Mouse (Mus musculus): Measurements from ENCODE around the gene Ccdc158.

The Ccdc158 gene

GRCm38 (mm10) chr5:92674859-92675573, at the start of gene Ccdc158:
Gene Ccdc158, minus strand, starts transcription at chr5:92675271.
- DNase-seq (ENCODE audit: low spot score in 2 of 2), result peak; percentile 72 to 84

DNA sequence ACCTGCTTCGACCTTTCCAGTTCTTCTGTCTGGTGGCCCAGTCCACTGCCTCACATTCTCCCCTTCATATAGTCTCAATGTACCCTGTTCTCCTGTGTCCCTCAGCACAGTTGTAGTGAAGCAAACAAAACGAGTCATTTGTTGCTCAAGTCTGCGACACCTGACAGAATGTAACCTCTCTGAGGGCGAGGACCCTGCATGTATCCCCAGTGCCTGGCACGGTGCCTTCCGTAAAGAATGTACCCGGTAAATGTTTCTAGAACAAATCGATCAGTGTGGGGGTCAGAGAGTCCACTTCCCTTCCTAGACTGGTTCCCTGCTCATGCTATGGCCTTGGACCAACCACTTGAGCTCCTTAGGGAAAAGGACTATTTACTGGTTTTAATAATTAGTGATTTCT, 46.5 kb upstream of the Ccdc158 start:
- no peak for DNase-seq (ENCODE audit: low spot score in 2 of 2)

- no peak for DNase-seq (ENCODE audit: low spot score in 2 of 2)
Measured at GRCm38 (mm10) chr5:92718856-92719255, 43.8 kb upstream of the Ccdc158 start.

DNA sequence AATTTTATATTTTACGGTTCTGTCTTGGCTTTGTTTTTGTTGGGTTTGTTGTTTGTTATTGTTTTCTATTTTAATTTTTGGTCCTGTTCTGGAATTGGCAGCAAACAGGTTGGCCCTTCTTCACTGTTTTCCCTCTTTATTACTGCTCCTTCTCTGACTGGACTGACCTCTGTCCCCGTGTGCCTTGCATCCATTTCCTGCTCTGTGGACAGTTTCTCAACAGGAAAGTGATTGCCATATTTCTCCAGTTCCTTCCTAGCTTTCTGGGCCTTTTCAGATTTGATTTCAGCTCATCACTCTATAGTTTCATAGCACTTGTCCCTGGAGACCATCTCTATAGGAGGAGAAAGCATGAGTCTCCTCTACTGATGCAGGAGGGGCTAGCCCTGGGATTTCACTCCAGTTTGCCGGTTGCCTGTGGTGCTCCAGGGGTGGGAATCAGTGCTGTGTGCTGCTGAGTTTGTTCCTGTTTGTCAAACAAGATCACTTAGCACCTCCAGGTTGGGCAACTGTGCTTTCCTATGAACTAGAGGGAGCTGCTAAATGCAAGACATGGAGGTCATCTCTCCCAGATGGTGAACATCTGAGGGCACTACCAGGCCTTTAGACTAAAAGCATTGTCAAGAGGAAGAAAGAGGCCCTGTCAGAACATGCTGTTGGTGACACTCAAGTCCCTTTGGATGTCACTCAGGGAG, 42.7 kb upstream of the Ccdc158 start:
- DNase-seq (ENCODE audit: low spot score in 2 of 2), result no peak

- no peak for DNase-seq (ENCODE audit: low spot score in 2 of 2)
Measured at GRCm38 (mm10) chr5:92715890-92716289, 40.8 kb upstream of the Ccdc158 start.

DNA sequence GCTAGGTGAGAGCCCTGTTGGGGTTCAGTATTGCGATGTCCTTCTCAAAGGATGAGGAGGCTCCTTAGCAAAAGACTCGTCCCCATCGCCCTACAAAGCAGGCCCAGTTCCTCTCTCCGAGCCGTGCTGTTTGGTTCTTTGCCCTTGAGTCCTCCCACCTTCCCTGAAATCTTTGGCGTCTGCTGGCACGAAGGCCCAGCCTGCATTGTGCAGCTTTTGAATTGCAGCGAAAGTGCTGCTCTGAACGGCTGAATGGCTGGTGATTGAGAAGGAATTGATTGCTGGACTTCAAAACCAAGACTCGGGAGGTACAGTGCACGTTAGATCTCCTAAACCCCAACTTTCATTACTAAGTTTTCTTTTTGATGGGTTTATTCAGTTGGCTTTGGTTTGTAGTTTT, 40.2 kb upstream of the Ccdc158 start:
- no peak for DNase-seq (ENCODE audit: low spot score in 2 of 2)

DNA sequence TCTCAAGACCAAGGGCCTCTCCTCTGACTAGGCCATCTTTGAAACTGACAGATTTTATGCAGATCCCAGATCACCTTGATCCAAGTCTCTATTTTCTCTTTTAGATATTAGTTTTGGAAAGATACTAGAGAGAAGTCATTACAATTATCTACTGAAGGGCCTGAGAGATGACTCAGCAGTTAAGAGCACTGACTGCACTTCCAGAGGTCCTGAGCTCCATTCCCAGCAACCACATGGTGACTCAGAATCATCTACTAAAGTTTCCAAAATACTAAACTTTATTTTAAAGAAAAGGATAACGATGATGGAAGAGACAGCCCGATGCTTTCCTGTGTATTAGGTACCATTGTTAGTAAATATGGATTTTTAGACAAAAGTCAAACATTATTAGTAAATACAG, 39.8 kb upstream of the Ccdc158 start:
- DNase-seq (ENCODE audit: low spot score in 2 of 2), result no peak

- DNase-seq (ENCODE audit: low spot score in 2 of 2), result no peak
Measured at GRCm38 (mm10) chr5:92712621-92713395, 37.7 kb upstream of the Ccdc158 start.

- no peak for DNase-seq (ENCODE audit: low spot score in 2 of 2)
Measured at GRCm38 (mm10) chr5:92711666-92712290, 36.7 kb upstream of the Ccdc158 start.

GRCm38 (mm10) chr5:92710779-92711178, 35.7 kb upstream of the Ccdc158 start:
- no peak for DNase-seq (ENCODE audit: low spot score in 2 of 2)

- no peak for DNase-seq (ENCODE audit: low spot score in 2 of 2)
Measured at GRCm38 (mm10) chr5:92707921-92708491, 32.9 kb upstream of the Ccdc158 start.

DNA sequence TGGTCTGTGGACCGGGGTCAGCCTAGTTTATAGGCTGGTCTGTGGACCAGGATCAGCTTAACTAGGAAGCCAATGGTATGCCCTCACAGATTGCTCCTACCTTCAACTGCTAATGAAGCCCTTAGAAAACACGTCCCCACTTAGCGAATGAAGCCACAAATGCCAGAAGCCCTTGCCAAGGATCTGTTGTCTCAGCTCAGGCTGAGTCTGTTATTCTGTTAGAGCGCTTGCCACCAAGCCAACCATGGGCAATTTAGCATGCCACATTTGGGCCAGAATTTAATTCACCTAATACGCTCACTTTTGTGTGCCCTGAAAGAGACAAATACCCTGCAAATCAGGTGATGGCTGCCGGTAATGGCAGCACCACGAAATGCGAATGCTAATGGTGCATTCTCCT, 28.6 kb upstream of the Ccdc158 start:
- DNase-seq (ENCODE audit: low spot score in 2 of 2), result no peak

DNA sequence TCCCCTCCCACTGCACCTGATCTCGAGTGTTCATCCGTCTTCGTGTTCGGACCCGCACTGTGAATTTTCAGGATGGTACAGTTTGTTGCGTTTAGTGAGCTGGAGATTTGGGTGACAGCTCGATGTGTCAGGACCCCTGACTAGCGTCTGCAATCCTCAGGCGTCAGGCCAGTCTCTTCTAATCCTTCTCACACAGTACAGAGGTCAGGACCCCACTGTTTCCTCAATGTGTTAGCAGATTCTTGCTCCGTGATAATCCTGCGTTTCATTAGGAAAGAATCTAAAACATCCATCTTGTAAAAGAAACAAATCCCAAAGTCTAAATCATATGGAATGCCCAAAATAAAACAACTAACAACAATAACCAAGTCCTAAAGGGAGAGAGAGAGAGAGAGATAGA, 26.7 kb upstream of the Ccdc158 start:
- no peak for DNase-seq (ENCODE audit: low spot score in 2 of 2)

GRCm38 (mm10) chr5:92698837-92699529, 23.9 kb upstream of the Ccdc158 start:
- no peak for DNase-seq (ENCODE audit: low spot score in 2 of 2)

- DNase-seq (ENCODE audit: low spot score in 2 of 2), result no peak
Measured at GRCm38 (mm10) chr5:92698131-92698836, 23.2 kb upstream of the Ccdc158 start.

DNA sequence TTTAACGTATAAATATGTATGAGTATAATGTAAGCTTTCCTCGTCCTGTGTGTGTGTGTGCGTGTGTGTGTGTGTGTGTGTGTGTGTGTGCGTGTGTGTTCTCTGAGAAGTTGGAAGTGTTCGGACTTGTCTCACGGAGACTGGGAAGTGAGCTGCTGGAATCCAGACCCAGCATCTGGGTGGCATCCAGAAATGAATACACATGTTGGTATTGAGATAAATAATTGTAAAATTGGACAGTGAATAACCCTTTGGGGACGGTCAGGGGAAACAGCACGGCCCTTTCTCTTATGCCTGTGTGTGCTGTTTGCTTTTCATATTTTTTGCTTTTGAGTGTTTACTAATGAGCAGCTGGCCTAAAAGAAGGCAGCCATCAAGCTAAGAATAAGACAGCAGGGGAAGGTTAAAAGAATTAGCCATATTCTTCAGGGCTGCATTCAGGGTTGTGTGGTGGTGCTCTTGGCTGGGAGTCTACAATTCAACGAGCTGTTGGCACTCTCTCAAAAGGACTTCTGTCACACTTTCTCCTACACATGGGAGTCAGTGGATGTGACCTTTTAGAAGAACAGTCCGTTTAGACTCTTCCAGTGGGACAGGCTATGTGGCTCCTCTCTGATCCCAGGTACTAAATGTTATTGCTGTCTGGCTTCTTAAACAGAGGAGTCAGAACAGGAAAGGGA, 19.4 kb upstream of the Ccdc158 start:
- no peak for DNase-seq (ENCODE audit: low spot score in 2 of 2)

GRCm38 (mm10) chr5:92693744-92694143, 18.7 kb upstream of the Ccdc158 start:
- no peak for DNase-seq (ENCODE audit: low spot score in 2 of 2)

GRCm38 (mm10) chr5:92692206-92693007, 17.3 kb upstream of the Ccdc158 start:
- no peak for DNase-seq (ENCODE audit: low spot score in 2 of 2)

GRCm38 (mm10) chr5:92688569-92688968, 13.5 kb upstream of the Ccdc158 start:
- no peak for DNase-seq (ENCODE audit: low spot score in 2 of 2)
